Mouse (Mus musculus) brain, embryonic 14.5 days (tissue): ENCODE data around the gene Cobl.

ENCODE experiments used
- CTCF ChIP-seq: fragments of 200-500 bp; IDR thresholded peaks from 2 replicates; pipeline ENCODE4 v1.5.1; 2012; ENCODE audit warnings: inconsistent platforms, mild to moderate bottlenecking, moderate library complexity, borderline replicate concordance; ENCODE audit not compliant: insufficient read depth, insufficient read length; ENCODE audit errors: extremely low read depth
- POLR2A ChIP-seq: fragments of 200-500 bp; IDR thresholded peaks from 2 replicates; pipeline ENCODE4 v1.6.1; 2012; ENCODE audit warnings: mild to moderate bottlenecking, inconsistent platforms, borderline replicate concordance; ENCODE audit not compliant: poor library complexity, insufficient read depth, insufficient read length, severe bottlenecking; ENCODE audit errors: extremely low read depth

DNA sequence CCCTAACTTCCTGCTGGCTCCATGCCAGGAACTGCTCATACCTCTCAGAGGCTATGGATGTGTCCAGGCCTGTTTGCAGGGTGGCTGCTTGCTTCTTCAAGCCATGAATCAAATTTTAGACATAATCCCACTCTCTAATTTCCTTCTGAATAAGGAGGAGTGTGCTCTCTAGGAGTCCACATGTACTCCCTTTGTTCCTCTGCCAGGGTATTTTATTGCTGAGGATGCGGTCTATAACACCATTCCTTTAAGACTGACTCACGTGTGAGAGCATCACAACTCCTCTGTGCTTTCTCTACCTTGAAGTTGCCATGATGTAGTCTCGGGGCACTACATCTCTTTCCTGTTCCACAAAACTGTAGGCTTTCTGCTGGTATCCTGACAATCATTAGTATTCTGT is 269.4 kb downstream of the Cobl start:
- no peak for TF ChIP-seq CTCF
- TF ChIP-seq POLR2A = no peak
